Mouse (Mus musculus) adrenal gland, postnatal 25 days (tissue): Measurements from ENCODE around the gene Atp1a4. TPM values are rescaled to one million over a fixed set of nuclear protein-coding genes. Genes with fewer than 3 reads are reported as not detected.
A peak's percentile ranks its signal among the peaks of the same experiment; 100 is the strongest.

ENCODE experiments used
- DNase-seq: peaks from one replicate; pipeline ENCODE4 v3.0.0; 2021; ENCODE audit warnings: mixed read lengths
- long read RNA-seq: library from polyadenylated mRNA; stranded (forward); transcript quantifications from one replicate; pipeline ENCODE4 v2.0.0, GENCODE M21; 2021
- total RNA-seq: library from RNA; stranded (reverse); gene quantifications from 2 replicates; pipeline ENCODE4 v1.2.3, GENCODE M21; 2021

The Atp1a4 gene
- 0.88 and 2.3 TPM in 2 replicates for total RNA-seq
- long read RNA-seq, result 0 reads

- DNase-seq, result no peak
Measured at GRCm38 (mm10) chr1:172258314-172258713, at the start of gene Atp1a4. Gene Atp1a4 (minus strand): TSS chr1:172258414.

DNA sequence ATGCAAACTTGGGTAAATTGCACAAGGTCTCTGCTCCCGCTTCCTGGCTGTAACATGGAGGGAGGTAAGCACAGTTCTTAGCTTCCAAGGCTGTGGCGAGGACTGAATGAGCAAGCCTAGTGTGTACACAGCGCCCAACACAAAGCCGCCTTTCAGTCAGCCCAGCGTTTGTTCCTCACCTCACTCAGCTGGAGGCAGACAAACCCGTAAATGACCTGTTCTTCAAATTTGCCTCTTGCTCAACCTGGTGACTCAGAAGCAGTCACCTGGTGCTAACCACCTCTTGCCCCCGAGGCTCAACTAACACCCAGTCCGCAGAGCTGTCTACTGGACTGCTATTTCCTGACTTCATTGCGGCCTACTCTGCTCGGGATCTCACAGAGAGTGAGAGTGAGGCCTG is 49.7 kb upstream of the Atp1a4 start:
- DNase-seq, result no peak

- DNase-seq, result no peak
Measured at GRCm38 (mm10) chr1:172306885-172307284, 48.7 kb upstream of the Atp1a4 start.

- DNase-seq, result no peak
Measured at GRCm38 (mm10) chr1:172306196-172306595, 48.0 kb upstream of the Atp1a4 start.

GRCm38 (mm10) chr1:172305635-172306034 is 47.4 kb upstream of the Atp1a4 start:
- no peak for DNase-seq

DNA sequence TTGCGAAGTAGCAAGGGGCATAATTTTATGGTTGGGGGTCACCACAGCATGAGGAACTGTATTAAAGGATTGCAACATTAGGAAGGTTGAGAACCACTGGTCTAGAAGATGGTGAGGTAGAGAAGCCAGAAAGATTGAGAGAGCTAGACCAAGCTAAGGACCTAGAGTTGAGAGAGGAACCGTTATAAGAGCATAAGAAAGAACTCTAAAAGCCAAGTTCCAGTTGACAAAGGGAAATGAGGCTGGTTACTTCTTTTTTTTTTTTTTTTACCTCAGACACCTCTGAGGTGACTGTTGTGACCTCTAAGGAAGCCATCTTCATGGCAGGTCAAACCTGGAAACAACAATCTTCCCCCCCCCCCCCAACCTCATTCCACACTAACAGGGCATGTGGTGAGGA is 46.9 kb upstream of the Atp1a4 start:
- no peak for DNase-seq

DNA sequence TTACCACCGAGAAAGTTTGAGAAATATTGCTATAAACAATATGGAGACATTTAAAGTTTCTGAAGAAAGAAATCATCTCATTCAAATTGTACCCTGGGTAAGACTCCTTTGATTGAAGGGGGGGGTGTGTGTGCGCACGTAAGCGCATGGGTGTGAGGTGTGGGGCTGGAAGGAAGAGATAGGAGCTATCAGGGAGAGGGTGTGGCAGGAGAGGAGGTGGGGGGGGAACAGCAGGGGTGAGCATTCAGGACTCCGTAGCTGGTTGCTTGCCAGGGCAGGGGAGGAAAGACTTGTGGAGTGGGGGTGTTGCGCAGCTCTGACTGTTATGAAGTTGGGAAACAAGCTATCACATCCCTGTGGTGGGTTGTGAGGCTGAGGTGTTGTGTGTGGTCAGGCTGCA is 46.2 kb upstream of the Atp1a4 start:
- no peak for DNase-seq

GRCm38 (mm10) chr1:172302851-172303250 is 44.6 kb upstream of the Atp1a4 start:
- no peak for DNase-seq

- no peak for DNase-seq
Measured at GRCm38 (mm10) chr1:172302311-172302710, 44.1 kb upstream of the Atp1a4 start.

DNA sequence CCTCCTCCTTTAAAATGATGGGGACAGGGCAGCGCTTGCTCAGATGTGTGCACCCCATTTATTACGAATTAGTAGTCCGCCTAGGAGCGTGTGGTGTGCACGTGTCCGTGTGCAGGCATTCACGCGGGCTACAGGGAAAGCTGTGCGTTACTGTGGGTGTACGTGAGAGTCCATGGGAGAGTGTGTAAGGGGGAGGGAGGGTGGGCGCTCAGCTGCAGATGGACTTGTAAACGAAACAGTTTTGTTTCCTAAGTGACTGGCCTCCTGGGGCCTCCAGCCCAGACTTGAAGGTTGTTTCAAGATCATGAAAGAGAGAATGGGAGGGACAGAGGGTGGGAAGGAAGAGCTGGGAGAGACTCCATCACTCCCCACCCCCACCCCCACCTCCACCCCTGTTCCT is 43.0 kb upstream of the Atp1a4 start:
- no peak for DNase-seq

GRCm38 (mm10) chr1:172300247-172300646 is 42.0 kb upstream of the Atp1a4 start:
- peak; percentile 62 for DNase-seq

DNA sequence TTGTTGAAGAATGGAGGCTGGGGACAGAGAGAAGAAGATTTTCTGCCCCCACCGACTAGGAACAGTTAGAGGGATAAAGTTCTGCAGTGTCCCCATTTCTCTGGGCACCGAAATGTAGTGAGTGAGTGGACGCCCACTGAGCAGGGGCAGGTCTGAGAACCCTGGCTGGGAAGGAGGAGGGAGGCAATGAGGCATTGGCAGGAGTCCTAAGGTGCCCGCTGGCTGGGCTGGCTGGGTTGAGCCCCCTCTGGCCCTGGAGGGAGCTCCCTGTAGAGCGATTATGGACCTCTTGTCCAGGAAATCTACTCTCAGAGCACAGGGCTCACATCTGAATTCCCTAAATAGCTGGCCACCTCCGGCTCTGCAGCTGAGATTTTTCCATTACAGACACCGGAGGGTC is 41.3 kb upstream of the Atp1a4 start:
- no peak for DNase-seq

DNA sequence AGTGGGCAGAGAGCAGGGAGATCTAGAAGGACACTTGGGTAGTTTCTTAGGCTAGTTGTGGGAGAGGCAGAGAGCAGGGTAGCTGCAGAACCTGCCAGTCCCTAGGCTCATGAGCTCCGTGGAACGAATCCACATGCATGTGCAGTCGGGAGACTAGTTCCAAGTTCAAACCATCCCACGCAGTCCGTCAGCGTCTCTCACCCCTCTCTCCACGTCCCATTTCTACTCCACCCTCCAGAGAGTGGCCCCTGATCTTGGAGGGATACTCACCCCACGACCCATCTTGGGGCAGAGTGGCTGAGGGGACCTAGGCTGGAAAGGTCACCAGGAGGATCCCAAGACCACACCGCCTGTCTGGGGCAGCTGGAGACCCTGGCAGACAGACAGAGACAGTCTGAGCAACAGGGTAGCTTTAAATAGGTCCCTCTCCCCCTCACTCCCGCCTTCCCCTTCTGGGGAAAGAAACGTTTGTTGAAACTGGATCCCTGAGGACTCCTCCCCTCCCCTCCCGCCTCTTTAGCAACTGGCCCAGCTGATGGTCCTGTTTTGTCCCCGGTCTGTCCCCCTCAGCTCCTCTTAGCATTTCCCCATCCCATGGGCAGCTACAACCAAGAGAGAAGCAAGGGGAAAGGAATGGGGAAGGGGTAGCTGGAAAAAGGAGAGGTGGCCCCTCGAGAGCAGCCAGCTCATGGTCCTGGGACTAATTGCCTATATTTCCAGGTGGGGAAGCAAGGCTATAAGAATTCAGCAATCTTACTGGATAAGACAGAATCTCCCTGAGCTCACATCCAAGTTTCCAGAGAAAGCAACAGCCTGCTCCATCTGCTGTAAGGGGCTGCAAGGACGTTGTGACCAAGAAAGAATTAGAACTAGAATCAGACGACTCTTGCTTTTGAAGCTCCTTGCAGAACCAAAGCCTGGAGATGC is 39.7 kb upstream of the Atp1a4 start, which contains the start of gene Atp1a2:
Atp1a2 (minus strand) TSS at position 454 of the 927 bp plus-strand sequence.
- no peak for DNase-seq

DNA sequence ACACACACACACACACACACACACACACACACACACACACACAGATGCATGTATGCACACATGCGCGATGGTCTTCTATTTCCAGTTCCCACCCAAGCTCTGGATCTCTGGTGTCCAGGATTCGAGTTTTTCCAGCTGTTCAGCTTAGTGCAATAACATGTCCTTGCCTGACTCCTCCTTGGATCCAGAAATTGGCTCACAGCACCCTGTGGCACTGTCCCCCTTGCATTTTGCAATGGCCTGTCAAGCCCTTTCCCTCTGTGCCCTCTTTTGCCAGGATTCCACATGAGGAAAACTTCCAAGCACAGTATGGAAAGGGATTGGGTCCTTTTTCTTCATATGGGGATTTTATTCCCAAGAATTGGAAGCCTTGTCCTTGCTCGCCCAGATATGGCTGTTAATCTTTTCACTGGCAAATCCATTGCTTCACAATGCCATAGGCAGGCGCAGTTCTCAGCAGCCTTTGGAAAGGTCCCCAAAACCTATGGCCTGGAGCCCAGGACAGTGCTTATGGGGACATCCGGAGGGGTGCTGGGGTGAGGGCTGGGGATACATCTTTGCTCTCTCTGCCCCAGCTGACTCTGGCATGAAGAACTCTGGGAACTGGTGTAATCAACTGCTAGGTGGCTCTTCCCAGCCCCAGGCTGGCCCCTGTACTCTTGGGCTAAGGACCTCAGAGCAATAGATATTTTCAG is 38.7 kb upstream of the Atp1a4 start:
- DNase-seq, result no peak

GRCm38 (mm10) chr1:172295751-172296197 is 37.6 kb upstream of the Atp1a4 start:
- DNase-seq, result no peak

DNA sequence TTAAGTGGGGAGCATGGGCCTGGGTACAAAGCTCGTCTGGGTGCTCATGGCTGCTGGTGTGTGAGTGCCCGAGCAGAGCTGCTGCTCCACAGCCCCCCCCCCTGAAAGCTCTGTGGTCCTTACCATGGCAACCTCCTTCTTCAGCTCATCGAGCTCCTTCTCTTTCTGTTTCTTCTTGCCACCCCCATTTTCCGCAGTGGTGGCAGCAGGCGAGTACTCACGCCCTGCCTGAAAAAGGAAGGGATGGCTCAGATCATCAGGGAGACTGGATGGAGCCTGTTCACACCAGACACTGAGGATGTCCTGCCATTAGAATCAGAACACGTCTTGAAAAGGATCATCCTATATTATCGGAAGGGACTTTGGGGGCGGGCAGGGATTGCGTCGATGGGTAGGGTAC is 35.2 kb upstream of the Atp1a4 start:
- no peak for DNase-seq

DNA sequence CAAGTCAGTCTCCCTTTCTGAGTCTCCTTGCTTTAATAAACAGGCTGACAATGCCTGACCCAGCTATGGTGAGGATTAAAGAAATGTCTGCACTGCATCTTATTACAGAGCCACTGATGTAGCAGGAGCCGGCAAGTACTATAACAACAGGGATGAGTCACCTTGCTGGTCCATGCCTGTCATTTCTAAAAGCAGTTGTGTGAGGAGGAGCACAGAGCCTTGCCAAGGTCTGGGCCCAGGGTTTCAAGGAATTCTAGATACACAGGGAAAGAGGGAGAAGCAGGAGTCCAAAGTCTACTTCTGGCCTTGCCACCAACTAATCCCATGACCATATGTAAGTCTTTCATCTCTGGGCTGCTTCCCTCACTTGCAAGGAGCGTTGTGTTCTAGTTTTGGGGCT is 34.7 kb upstream of the Atp1a4 start:
- DNase-seq, result no peak

DNA sequence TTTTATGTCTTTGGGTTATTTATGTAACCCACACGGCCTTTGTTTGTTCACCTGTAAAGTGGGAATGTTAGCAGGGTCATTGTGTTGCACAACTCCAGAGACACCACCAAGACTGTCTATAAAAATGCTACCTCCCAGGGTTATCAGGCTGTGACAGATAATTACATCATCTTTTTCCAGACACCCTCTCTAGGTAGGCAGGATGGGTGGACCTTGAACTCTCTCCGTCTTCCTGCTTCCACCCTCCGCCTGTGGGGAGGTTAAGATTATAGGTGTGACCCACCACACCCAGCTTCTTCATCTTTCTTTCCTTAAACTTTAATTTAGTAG is 31.4 kb upstream of the Atp1a4 start:
- DNase-seq, result no peak

- peak; percentile 57 for DNase-seq
Measured at GRCm38 (mm10) chr1:172288900-172289616, 30.8 kb upstream of the Atp1a4 start.

GRCm38 (mm10) chr1:172286740-172287139 is 28.5 kb upstream of the Atp1a4 start:
- DNase-seq, result no peak

GRCm38 (mm10) chr1:172284221-172284620 is 26.0 kb upstream of the Atp1a4 start:
- no peak for DNase-seq

DNA sequence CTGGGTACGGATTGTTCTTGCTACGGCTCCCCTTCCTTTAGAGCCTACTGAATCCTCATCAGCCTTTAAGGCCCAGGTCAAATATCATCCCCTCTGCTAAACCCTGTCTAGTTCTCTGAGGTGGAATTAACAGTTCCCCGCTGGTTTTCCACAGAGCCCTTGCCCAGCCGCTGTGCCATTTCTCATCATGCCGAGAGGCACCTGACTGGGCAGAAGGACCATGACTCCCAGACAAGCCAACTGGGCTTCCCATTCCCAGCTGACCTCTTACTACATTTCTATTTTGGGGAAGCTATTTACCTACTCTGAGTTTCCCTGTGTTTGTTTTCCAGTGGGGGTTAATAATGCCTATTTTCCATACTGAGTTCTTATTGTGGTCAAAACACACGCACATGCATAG is 24.9 kb upstream of the Atp1a4 start:
- DNase-seq, result no peak
